Mouse (Mus musculus) brain, embryonic 14.5 days (tissue): Measurements from ENCODE around the gene Tmem19. TPM values are rescaled to one million over a fixed set of nuclear protein-coding genes. Genes with fewer than 3 reads are reported as not detected.

Source experiments
- DNase-seq: peaks from one replicate; pipeline ENCODE4 v3.0.0-alpha.2; 2011; ENCODE audit warnings: low read depth
- CTCF ChIP-seq: fragments of 200-500 bp; IDR thresholded peaks from 2 replicates; pipeline ENCODE4 v1.5.1; 2012; ENCODE audit warnings: inconsistent platforms, mild to moderate bottlenecking, moderate library complexity, borderline replicate concordance; ENCODE audit not compliant: insufficient read depth, insufficient read length; ENCODE audit errors: extremely low read depth
- POLR2A ChIP-seq: fragments of 200-500 bp; IDR thresholded peaks from 2 replicates; pipeline ENCODE4 v1.6.1; 2012; ENCODE audit warnings: mild to moderate bottlenecking, inconsistent platforms, borderline replicate concordance; ENCODE audit not compliant: poor library complexity, insufficient read depth, insufficient read length, severe bottlenecking; ENCODE audit errors: extremely low read depth
- polyA plus RNA-seq: library from polyadenylated mRNA; depleted of rRNA; stranded (reverse); fragments of >200 nt; gene quantifications from 2 replicates; pipeline ENCODE4 v1.2.3, GENCODE M21; 2012

The Tmem19 gene
- polyA plus RNA-seq, 1 experiment, result 32.6 TPM

DNA sequence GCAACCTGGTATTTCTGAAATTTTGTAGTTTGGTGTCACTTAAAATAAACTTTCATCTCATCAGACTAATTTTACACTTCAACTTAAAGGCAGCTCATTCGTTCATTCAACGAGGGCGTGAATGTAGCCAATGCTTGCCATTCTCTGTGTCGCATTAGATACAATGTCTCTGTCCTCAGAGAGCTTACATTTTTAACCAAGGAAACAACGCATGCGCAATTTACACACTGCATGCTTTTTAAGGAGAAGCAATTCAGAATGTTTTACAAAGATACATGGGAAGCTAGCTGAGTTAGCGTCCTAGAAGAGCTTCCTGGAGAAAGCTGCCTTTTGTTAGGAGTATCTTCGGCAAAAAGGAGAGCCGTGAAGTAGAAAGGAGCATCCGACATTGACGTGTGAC, 46.0 kb downstream of the Tmem19 start:
- TF ChIP-seq CTCF (no peak), POLR2A (no peak)
- DNase-seq, result peak; percentile 45

DNA sequence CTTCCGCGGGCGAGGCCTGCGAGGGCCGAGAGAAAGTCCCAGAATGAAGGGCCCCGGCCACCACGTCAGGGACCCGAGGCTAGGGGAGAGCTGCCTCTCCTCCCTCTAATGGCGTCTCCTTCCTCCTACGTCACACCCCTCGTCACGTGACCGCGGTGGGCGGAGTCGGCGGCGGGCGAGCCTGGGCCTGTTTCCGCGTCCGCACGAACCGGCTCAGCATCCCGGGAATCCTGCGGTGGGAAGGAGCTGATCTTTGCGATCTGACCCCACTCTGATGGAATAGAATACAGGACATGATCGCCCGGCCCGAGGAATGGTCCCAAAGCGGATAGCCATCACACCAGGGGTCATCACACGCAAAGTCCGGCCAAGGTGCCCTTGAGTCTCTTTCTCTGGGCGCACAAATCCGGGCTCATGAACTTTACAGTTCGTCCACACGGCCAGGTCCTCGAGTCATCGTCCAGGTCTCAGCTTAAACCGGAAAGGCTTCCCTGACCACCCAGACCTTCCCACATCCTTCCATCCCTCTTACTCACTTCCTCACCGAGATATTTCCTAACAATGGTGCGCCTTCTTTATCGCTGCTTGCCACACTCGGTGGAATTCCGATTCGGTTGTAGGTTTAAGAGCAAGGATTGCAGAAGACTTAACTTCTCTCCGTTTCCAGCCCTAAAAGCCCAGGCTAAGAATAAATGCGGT, 46.7 kb downstream of the Tmem19 start, which contains the start of gene Rab21:
Gene Rab21 (minus strand): TSS at position 122 of the 699 bp plus-strand sequence.
- DNase-seq, result peak; percentile 96
- TF ChIP-seq POLR2A, result peak; percentile 92
- TF ChIP-seq CTCF, result no peak

GRCm38 (mm10) chr10:115314582-115315452, 47.5 kb downstream of the Tmem19 start:
- DNase-seq, result peak; percentile 55
- TF ChIP-seq POLR2A (no peak), CTCF (no peak)

- TF ChIP-seq POLR2A, result no peak
- no peak for TF ChIP-seq CTCF
- no peak for DNase-seq
Measured at GRCm38 (mm10) chr10:115314287-115314581, 48.1 kb downstream of the Tmem19 start.

DNA sequence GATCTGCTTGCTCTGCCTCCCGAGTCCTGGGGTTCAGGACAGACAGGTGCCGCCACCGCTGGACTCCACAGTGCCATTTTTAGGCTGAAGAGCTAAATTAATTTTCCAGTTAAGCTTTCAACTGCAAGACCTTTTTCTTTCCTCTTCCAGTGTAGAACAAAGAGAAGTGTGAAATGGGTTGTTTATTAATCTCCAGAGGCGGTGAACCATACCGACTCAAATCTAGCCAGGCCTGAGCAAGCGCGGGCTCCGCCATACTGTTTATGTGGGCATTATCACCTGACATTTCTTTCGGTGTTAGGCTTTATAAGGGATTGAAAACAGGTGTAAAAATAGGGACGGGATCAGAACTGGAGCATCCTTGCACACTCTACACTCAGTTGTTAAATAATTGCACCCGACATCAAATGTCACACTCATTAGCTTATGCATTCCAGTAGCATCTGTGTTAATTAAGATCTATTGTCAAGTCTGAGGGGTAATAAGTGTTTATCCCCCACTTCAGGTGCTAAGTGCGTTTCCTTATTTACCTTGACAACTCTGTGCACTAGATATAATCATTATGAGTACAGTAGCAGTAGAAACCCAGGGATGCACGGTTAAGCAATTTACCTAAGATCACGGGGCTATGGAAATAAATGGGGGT, 48.5 kb downstream of the Tmem19 start:
- DNase-seq, result peak; percentile 30
- TF ChIP-seq POLR2A (no peak), CTCF (no peak)

DNA sequence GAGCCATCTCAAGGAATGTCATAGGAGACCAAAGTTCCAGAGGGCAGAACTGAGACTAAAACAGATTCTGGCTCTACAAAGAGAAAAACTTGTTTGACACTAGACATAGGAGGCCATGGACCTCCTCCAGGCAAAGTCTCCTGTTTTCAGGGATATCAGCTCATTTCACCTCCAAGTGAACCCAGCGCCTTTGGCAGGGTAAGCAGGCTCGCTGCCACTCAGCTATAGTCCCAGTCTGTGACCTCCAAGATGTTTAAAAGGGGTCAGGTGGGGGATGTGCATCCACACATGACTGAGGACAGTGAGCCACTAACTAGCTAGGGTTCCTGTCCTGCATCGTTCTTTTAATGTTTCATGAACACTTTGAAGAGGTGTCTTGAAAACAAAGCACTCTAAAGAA, 49.6 kb downstream of the Tmem19 start:
- DNase-seq, result no peak
- TF ChIP-seq CTCF (no peak), POLR2A (no peak)

GRCm38 (mm10) chr10:115312194-115312593, 50.1 kb downstream of the Tmem19 start:
- DNase-seq, result no peak
- TF ChIP-seq CTCF (no peak), POLR2A (no peak)

DNA sequence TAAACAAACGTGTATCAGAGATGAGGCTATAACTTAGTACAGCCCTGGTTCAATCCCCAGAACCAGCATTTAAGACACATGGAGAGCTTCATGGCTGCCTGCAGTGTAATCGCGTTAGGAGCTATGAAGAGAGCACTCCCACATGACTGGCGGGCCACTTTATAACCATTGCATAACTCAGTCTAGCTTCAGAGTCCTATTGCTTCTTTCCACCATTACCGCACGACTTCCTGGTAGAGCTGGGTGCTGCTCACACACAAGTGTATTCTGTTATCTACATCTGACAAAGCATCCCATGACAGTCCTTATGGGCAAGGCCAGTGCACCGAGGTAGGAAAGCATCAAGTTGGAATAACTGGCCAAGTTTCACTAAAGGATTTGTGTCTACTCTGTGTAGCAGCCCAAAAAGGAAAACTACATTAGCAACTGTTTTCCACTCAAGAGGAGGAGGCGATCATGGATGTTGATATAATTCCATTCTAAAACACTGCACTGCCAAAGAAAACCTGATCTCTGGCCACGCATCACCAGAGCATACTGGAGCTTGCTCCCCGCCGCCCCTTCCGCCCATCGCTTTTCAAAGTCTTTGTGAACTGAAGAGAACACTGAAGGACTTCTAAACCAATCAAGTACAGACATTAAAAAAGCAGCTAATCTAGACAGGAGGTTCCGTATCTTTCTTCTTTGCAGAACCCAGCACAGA, 50.9 kb downstream of the Tmem19 start:
- no peak for DNase-seq
- TF ChIP-seq POLR2A (no peak), CTCF (no peak)

DNA sequence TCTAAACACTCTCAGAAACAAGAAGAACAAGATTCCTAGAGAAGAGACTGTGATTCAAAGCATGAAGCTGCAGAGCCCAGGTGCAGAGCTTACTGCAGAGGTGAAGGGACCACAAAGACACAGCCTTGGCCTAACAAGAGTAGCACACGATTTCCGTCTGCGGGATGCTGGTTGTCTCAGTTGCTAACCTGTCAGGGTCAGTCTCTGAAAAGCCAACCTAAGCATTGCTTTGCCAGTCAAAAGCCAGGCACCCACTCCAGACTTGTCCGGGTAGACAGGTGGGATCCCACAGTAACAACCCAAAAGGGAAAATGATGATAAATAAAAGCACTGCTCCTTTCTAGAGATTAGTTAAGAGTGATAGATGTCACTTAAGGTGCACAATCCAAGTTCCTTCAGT, 53.1 kb downstream of the Tmem19 start:
- TF ChIP-seq POLR2A, result no peak
- no peak for TF ChIP-seq CTCF
- no peak for DNase-seq

- DNase-seq, result no peak
- no peak for TF ChIP-seq POLR2A
Measured at GRCm38 (mm10) chr10:115307331-115307875, 54.9 kb downstream of the Tmem19 start.

DNA sequence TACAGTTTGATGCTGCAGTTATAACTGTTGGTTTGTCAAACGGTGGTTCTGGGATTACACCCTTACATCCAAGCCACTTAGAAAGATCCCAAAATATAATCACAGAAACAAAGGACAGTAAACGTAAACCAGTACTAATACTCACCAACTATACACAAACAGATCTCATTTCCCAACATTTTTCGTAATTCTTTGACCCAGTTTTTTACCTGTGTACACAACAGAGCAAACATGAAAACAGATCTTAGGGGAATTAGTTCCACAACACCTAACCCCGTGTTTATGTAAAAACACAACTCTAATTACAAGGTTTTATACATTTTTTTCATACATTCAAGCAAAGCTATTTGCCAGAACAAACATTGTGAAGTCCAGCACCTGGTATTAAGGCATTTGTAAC, 63.6 kb downstream of the Tmem19 start:
- no peak for DNase-seq
- TF ChIP-seq CTCF, result no peak
- no peak for TF ChIP-seq POLR2A

GRCm38 (mm10) chr10:115297582-115297981, 64.7 kb downstream of the Tmem19 start:
- no peak for DNase-seq
- TF ChIP-seq CTCF (no peak), POLR2A (no peak)
